Mouse (Mus musculus) lung, embryonic 15.5 days (tissue): ENCODE data around the gene Tspan18. TPM values are rescaled to one million over a fixed set of nuclear protein-coding genes. Genes with fewer than 3 reads are reported as not detected.

Source experiments
- ATAC-seq: fragments of 200-750 bp; cut with Nextera tagmentation; 2 replicates; pipeline ENCODE4 v1.8.0; 2017; ENCODE audit warnings: moderate number of reproducible peaks, borderline replicate concordance; ENCODE audit not compliant: low FRiP score, low TSS enrichment; ENCODE audit errors: extremely low read depth
- H3K27ac ChIP-seq: fragments of 300-500 bp; sonication (generic); 2 replicates; pipeline ENCODE4 v1.5.1; 2015; ENCODE audit warnings: moderate library complexity, mild to moderate bottlenecking, inconsistent platforms
- H3K27me3 ChIP-seq: fragments of 300-500 bp; sonication (generic); 2 replicates; pipeline ENCODE4 v1.6.1; 2015; ENCODE audit warnings: inconsistent platforms
- H3K36me3 ChIP-seq: fragments of 300-500 bp; sonication (generic); 2 replicates; pipeline ENCODE4 v1.6.1; 2015; ENCODE audit warnings: inconsistent platforms
- H3K4me1 ChIP-seq: fragments of 300-500 bp; sonication (generic); 2 replicates; pipeline ENCODE4 v1.6.1; 2015; ENCODE audit warnings: inconsistent platforms
- H3K4me2 ChIP-seq: fragments of 300-500 bp; sonication (generic); 2 replicates; pipeline ENCODE4 v1.6.1; 2015; ENCODE audit warnings: inconsistent platforms, mild to moderate bottlenecking, moderate library complexity
- H3K4me3 ChIP-seq: fragments of 300-500 bp; sonication (generic); 2 replicates; pipeline ENCODE4 v1.5.1; 2015; ENCODE audit warnings: mild to moderate bottlenecking, inconsistent platforms
- H3K9ac ChIP-seq: fragments of 300-500 bp; sonication (generic); 2 replicates; pipeline ENCODE4 v1.6.1; 2015; ENCODE audit warnings: inconsistent platforms
- H3K9me3 ChIP-seq: fragments of 300-500 bp; sonication (generic); 2 replicates; pipeline ENCODE4 v1.6.1; 2016; ENCODE audit warnings: inconsistent platforms
- WGBS: fragments of 180-500 bp; shearing (Covaris S2); methylation state at CpG from one replicate; pipeline ENCODE4 v1.1.7; 2015; 5-methylcytosine and 5-hydroxymethylcytosine counted together
- polyA plus RNA-seq: library from polyadenylated mRNA; unstranded; fragments of >200 nt; fragmentation: Nextera tagmentation; extraction: Ambion mirVana; gene quantifications from 2 replicates; pipeline ENCODE4 v1.2.1, GENCODE M21; 2015

Tspan18 gene
- polyA plus RNA-seq, 1 experiment from 2014 or later, result 29.0 TPM

GRCm38 (mm10) chr2:93333241-93333816 lies 976 bp downstream of the Tspan18 start:
- 2% methylated on average over 29 of the region's 29 CpGs for WGBS
- no peaks in the 10 kb centered on the region for H3K27me3 ChIP-seq
- peak overlapping the region; percentile 99 for H3K4me2 ChIP-seq
- ATAC-seq, result peak; percentile 41
- H3K4me3 ChIP-seq, result peak overlapping the region; percentile 62
- peaks cover 27% of the 10 kb centered on the region for H3K4me1 ChIP-seq
- H3K9me3 ChIP-seq, result no peaks in the 10 kb centered on the region
- H3K9ac ChIP-seq, result peak overlapping the region; percentile 62
- no peaks in the 10 kb centered on the region for H3K36me3 ChIP-seq
- H3K27ac ChIP-seq, result peak overlapping the region; percentile 87

DNA sequence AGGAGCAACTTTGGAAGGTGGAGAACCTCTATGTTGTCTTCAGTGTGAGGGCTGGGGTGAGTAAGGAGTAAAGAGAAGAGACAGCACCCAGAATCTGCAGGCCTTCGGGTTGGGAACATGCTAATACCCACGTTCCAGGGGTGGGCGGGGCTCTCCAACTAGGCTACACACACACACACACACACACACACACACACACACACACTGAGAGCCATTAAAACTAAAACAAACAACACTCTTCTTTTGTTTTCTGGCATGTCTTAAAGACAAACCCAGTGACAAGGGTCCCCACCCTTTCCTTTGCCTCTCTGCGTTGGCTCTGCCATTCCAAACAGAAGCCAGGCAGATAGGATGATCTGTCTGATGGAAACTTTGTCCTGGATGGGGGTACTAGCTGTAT lies 2.0 kb downstream of the Tspan18 start:
- Histone ChIP-seq H3K4me2 (peak overlapping the region; percentile 99), H3K9ac (no peak overlapping the region), H3K9me3 (no peaks in the 10 kb centered on the region), H3K36me3 (no peaks in the 10 kb centered on the region), H3K4me3 (peak overlapping the region; percentile 62), H3K27ac (no peak overlapping the region), H3K27me3 (no peaks in the 10 kb centered on the region), H3K4me1 (peaks cover 27% of the 10 kb centered on the region)
- no peak for ATAC-seq
- WGBS, result 75% methylated on average over 4 of the region's 4 CpGs

DNA sequence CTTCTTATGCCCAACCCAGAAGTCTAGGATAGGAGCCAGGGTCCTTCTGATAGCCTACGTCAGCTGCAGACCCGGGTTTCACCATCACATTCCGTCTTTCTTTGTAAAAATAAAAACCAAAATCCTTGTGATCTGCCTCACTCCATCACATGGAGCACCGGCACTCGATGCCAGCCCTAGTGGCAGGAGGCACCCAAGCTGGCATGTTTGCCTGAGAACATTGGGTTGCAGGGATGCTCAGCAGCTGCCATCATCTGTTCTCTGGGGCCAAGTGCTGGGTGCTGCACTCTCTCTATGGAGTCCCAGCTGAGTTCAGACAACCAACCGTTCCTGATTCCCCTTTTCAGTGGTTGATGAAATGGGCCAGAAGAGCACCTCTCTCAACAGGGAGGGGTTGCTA lies 3.2 kb downstream of the Tspan18 start:
- H3K4me2 ChIP-seq, result peak overlapping the region; percentile 99
- no peaks in the 10 kb centered on the region for H3K36me3 ChIP-seq
- no peak overlapping the region for H3K9ac ChIP-seq
- ATAC-seq, result no peak
- no peak overlapping the region for H3K27ac ChIP-seq
- no peaks in the 10 kb centered on the region for H3K27me3 ChIP-seq
- H3K4me3 ChIP-seq, result no peak overlapping the region
- H3K4me1 ChIP-seq, result peaks cover 27% of the 10 kb centered on the region
- H3K9me3 ChIP-seq, result no peaks in the 10 kb centered on the region
- WGBS, result 78% methylated on average over 6 of the region's 6 CpGs

DNA sequence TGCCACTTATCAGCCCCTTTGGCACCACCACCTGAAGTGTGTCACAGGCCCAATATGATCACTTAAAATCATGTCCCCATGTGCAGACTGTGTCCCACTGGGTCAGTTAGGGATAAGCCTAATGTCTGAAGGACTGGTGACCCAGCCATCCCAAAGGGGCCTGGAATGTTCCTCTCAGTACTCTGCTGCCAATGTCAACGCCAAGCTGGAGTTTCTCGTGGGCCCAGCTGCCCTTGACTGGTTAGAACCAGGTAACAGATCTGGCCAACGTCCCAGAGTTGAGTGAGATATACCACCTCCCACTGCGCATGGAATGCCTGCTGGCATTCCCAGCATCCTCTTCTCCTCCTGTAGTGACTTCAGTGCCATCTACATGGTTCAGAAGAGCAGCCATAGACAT lies 5.2 kb downstream of the Tspan18 start:
- no peak overlapping the region for H3K4me2 ChIP-seq
- no peak overlapping the region for H3K9ac ChIP-seq
- H3K36me3 ChIP-seq, result no peaks in the 10 kb centered on the region
- ATAC-seq, result no peak
- H3K4me1 ChIP-seq, result peaks cover 14% of the 10 kb centered on the region; the same call in 1 of the 2 replicates
- no peak overlapping the region for H3K27ac ChIP-seq
- no peak overlapping the region for H3K4me3 ChIP-seq
- no peaks in the 10 kb centered on the region for H3K9me3 ChIP-seq
- H3K27me3 ChIP-seq, result no peaks in the 10 kb centered on the region
- WGBS, result 54% methylated on average over 4 of the region's 4 CpGs

GRCm38 (mm10) chr2:93327915-93328555 lies 6.3 kb downstream of the Tspan18 start:
- no peak for ATAC-seq
- H3K36me3 ChIP-seq, result no peaks in the 10 kb centered on the region
- H3K4me3 ChIP-seq, result no peak overlapping the region
- no peaks in the 10 kb centered on the region for H3K9me3 ChIP-seq
- H3K4me1 ChIP-seq, result peaks cover 6% of the 10 kb centered on the region; the same call in 1 of the 2 replicates
- H3K27ac ChIP-seq, result no peak overlapping the region
- H3K9ac ChIP-seq, result no peak overlapping the region
- WGBS, result 70% methylated on average over 7 of the region's 7 CpGs
- no peaks in the 10 kb centered on the region for H3K27me3 ChIP-seq
- H3K4me2 ChIP-seq, result no peak overlapping the region

DNA sequence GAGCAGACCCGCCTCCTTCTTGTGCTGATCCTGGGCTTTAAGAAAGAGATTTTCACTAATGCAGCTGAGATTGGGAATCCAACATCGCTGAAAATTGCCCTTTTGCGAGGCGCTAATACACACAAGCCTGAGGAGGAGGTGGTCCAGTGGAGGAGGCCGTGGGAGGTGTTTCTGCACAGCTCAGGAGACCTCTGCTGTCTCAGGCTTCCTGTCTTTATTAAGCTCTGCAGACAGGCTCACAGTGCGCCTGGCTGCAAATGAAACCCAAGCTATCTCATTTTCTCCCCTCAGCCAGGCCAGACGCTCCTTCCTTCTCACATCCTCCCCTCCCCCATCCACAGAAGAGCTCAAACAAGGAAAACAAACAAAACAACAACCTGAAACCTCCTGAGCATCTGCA lies 9.6 kb downstream of the Tspan18 start:
- no peak overlapping the region for H3K4me2 ChIP-seq
- no peak overlapping the region for H3K27ac ChIP-seq
- ATAC-seq, result 0 out of 2 replicates have a peak, but pooled peaks have one; percentile 20
- no peak overlapping the region for H3K4me3 ChIP-seq
- WGBS, result 43% methylated on average over 7 of the region's 7 CpGs
- no peaks in the 10 kb centered on the region for H3K36me3 ChIP-seq
- H3K9me3 ChIP-seq, result no peaks in the 10 kb centered on the region
- H3K9ac ChIP-seq, result no peak overlapping the region
- no peaks in the 10 kb centered on the region for H3K27me3 ChIP-seq
- H3K4me1 ChIP-seq, result peaks cover 11% of the 10 kb centered on the region

- Histone ChIP-seq H3K9me3 (no peaks in the 10 kb centered on the region), H3K27me3 (no peaks in the 10 kb centered on the region), H3K9ac (no peak overlapping the region), H3K4me1 (peaks cover 8% of the 10 kb centered on the region), H3K36me3 (no peaks in the 10 kb centered on the region), H3K27ac (no peak overlapping the region), H3K4me3 (no peak overlapping the region), H3K4me2 (no peak overlapping the region)
- 56% methylated on average over 8 of the region's 8 CpGs for WGBS
- no peak for ATAC-seq
These were observed 12.4 kb downstream of the Tspan18 start for GRCm38 (mm10) chr2:93321946-93322345.

GRCm38 (mm10) chr2:93320267-93320666 lies 14.0 kb downstream of the Tspan18 start:
- ATAC-seq, result no peak
- Histone ChIP-seq H3K9ac (no peak overlapping the region), H3K36me3 (no peaks in the 10 kb centered on the region), H3K4me2 (no peak overlapping the region), H3K4me3 (no peak overlapping the region), H3K27ac (no peak overlapping the region), H3K27me3 (no peaks in the 10 kb centered on the region), H3K4me1 (peaks cover 8% of the 10 kb centered on the region), H3K9me3 (no peaks in the 10 kb centered on the region)
- WGBS, result 83% methylated on average over 5 of the region's 5 CpGs

GRCm38 (mm10) chr2:93319598-93319997 lies 14.7 kb downstream of the Tspan18 start:
- H3K27ac ChIP-seq, result no peak overlapping the region
- no peaks in the 10 kb centered on the region for H3K27me3 ChIP-seq
- H3K36me3 ChIP-seq, result no peaks in the 10 kb centered on the region
- H3K9me3 ChIP-seq, result no peaks in the 10 kb centered on the region
- no peak overlapping the region for H3K4me3 ChIP-seq
- H3K9ac ChIP-seq, result no peak overlapping the region
- H3K4me1 ChIP-seq, result peaks cover 8% of the 10 kb centered on the region
- no peak for ATAC-seq
- H3K4me2 ChIP-seq, result no peak overlapping the region
- 46% methylated on average over 7 of the region's 7 CpGs for WGBS

- peaks cover 11% of the 10 kb centered on the region for H3K4me1 ChIP-seq
- no peaks in the 10 kb centered on the region for H3K27me3 ChIP-seq
- H3K9me3 ChIP-seq, result no peaks in the 10 kb centered on the region
- no peaks in the 10 kb centered on the region for H3K36me3 ChIP-seq
- H3K4me2 ChIP-seq, result no peak overlapping the region
- H3K9ac ChIP-seq, result no peak overlapping the region
- 86% methylated on average over 21 of the region's 21 CpGs for WGBS
- no peak overlapping the region for H3K27ac ChIP-seq
- no peak for ATAC-seq
- no peak overlapping the region for H3K4me3 ChIP-seq
These were observed 15.4 kb downstream of the Tspan18 start for GRCm38 (mm10) chr2:93318781-93319349.

DNA sequence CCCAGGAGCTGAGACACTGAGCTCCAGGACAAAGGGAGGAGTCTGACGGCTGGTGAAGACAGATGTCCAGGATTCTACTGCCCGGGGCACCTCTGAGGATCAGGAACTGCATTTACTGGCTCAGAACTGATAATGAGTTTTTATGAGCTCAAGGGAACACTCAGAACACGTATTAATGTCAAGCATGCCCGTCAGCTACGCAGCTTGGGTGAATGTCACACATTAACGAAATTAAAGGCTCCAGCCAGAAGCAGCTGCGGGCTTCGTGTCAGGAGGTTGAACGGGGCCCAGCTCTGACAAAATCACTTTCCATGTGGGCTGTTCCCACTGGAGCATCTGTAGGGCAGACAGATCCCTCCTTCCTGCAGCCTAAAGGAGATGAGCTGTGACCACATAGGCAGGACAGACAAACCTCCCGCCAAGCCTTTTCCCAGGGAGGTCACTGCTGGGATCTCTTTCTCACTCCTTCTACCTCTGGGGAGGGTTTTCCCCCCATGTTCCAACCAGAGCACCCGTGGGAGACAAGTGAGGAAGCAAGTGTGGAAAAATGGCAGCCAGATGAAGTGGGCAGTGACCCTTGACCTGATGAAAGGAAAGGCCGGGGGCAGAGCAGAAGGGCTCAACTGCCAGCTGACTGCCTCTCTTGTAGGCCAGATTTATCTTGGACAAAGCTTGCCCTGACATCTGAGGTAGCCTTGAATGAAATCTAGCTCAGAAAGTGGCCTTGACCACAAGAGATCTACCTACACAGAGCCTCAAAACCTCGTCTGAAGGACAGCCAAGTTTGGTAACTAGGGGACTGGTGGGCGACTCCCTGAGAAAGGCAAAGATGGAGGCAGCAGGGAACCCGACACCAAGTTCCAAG lies 20.3 kb downstream of the Tspan18 start:
- Histone ChIP-seq H3K9ac (no peak overlapping the region), H3K27ac (no peak overlapping the region), H3K4me3 (no peak overlapping the region), H3K4me1 (peaks cover 4% of the 10 kb centered on the region; the same call in 1 of the 2 replicates), H3K9me3 (no peaks in the 10 kb centered on the region), H3K27me3 (no peaks in the 10 kb centered on the region), H3K36me3 (no peaks in the 10 kb centered on the region), H3K4me2 (no peak overlapping the region)
- no peak for ATAC-seq
- WGBS, result 45% methylated on average over 15 of the region's 15 CpGs

GRCm38 (mm10) chr2:93312458-93312857 lies 21.8 kb downstream of the Tspan18 start:
- no peak for ATAC-seq
- Histone ChIP-seq H3K4me1 (peaks cover 4% of the 10 kb centered on the region; the same call in 1 of the 2 replicates), H3K9me3 (no peaks in the 10 kb centered on the region), H3K27ac (no peak overlapping the region), H3K27me3 (no peaks in the 10 kb centered on the region), H3K36me3 (no peaks in the 10 kb centered on the region), H3K4me2 (no peak overlapping the region), H3K4me3 (no peak overlapping the region), H3K9ac (no peak overlapping the region)
- WGBS, result 77% methylated on average over 3 of the region's 3 CpGs
